Mouse (Mus musculus): ENCODE measurements around the gene Il10rb. TPM values are rescaled to one million over a fixed set of nuclear protein-coding genes. Genes with fewer than 3 reads are reported as not detected.

The Il10rb gene
- polyA plus RNA-seq, 1 experiment: 13.7 TPM

- TF ChIP-seq SRF (IDR thresholded peaks at IDR 0.05; ENCODE audit: control insufficient read depth, insufficient read length, low read depth) (no peak), CEBPB (IDR thresholded peaks at IDR 0.05; ENCODE audit: insufficient read depth, poor library complexity, severe bottlenecking) (no peak), TCF3 (IDR thresholded peaks at IDR 0.05; ENCODE audit: insufficient read length, low read depth) (no peak)
- Histone ChIP-seq H3ac (ENCODE audit: control insufficient read depth, insufficient read length) (no peak overlapping the region), H3K79me2 (ENCODE audit: control insufficient read depth, insufficient read depth) (no peaks in the 10 kb centered on the region), H3K4me3 (no peak overlapping the region), H3K4me2 (ENCODE audit: low read depth) (no peak overlapping the region), H3K27me3 (ENCODE audit: control insufficient read depth, insufficient read depth, insufficient read length) (no peaks in the 10 kb centered on the region), H3K36me3 (ENCODE audit: control insufficient read depth, insufficient read depth) (no peaks in the 10 kb centered on the region)
Observed at GRCm38 (mm10) chr16:91401569-91402165, 4.3 kb upstream of the Il10rb start.

DNA sequence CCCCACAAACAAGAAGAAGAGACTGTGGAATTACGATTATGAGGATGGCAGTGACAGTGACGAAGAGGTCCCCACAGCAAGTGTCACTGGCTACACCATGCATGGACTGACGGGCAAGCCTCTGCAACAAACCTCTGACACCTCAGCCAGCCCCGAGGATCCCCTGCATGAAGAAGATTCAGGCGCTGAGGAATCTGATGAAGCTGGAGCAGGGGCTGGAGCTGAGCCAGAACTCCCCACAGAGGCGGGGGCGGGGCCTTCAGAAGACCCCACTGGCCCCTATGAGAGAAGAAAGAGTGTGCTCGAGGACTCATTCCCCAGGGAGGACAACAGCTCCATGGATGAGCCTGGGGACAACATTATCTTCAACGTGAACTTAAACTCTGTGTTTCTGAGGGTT lies 2.2 kb upstream of the Il10rb start:
- H3K27me3 ChIP-seq (ENCODE audit: control insufficient read depth, insufficient read depth, insufficient read length): no peaks in the 10 kb centered on the region
- TF ChIP-seq REST (IDR thresholded peaks at IDR 0.05; ENCODE audit: insufficient read depth, insufficient read length): no peak
- H3K79me2 ChIP-seq (ENCODE audit: control insufficient read depth, insufficient read depth): no peaks in the 10 kb centered on the region
- H3K4me3 ChIP-seq: no peak overlapping the region
- H3K36me3 ChIP-seq (ENCODE audit: control insufficient read depth, insufficient read depth): no peaks in the 10 kb centered on the region
- H3K4me2 ChIP-seq (ENCODE audit: low read depth): no peak overlapping the region
- no peak overlapping the region for H3ac ChIP-seq (ENCODE audit: control insufficient read depth, insufficient read length)

GRCm38 (mm10) chr16:91404187-91404586 lies 1.8 kb upstream of the Il10rb start:
- H3K4me2 ChIP-seq (ENCODE audit: low read depth): no peak overlapping the region
- H3K27me3 ChIP-seq (ENCODE audit: control insufficient read depth, insufficient read depth, insufficient read length): no peaks in the 10 kb centered on the region
- TF ChIP-seq POLR2AphosphoS2 (IDR thresholded peaks at IDR 0.05; ENCODE audit: insufficient read length, low read depth) (no peak), TCF3 (IDR thresholded peaks at IDR 0.05; ENCODE audit: insufficient read length, low read depth) (no peak), E2F4 (IDR thresholded peaks at IDR 0.05; ENCODE audit: insufficient read depth) (no peak), TCF12 (IDR thresholded peaks at IDR 0.05; ENCODE audit: insufficient read depth, poor library complexity, severe bottlenecking) (no peak), SRF (IDR thresholded peaks at IDR 0.05; ENCODE audit: control insufficient read depth, insufficient read length, low read depth) (no peak), REST (IDR thresholded peaks at IDR 0.05; ENCODE audit: insufficient read depth, insufficient read length) (no peak), CEBPB (IDR thresholded peaks at IDR 0.05; ENCODE audit: insufficient read depth, poor library complexity, severe bottlenecking) (no peak), MYOG (IDR thresholded peaks at IDR 0.05; ENCODE audit: control insufficient read depth in 1 of 3, insufficient read depth in 1 of 3, insufficient read length in 2 of 3, low read depth in 2 of 3) (no peak), POLR2A (IDR thresholded peaks at IDR 0.05; ENCODE audit: insufficient read length, low read depth) (no peak), USF1 (IDR thresholded peaks at IDR 0.05; ENCODE audit: low read depth) (no peak), MYOD1 (IDR thresholded peaks at IDR 0.05; ENCODE audit: control insufficient read depth in 1 of 3, insufficient read length in 2 of 3, low read depth in 2 of 3) (no peak), MAX (IDR thresholded peaks at IDR 0.05; ENCODE audit: low read depth) (no peak)
- H3K36me3 ChIP-seq (ENCODE audit: control insufficient read depth, insufficient read depth): no peaks in the 10 kb centered on the region
- no peaks in the 10 kb centered on the region for H3K79me2 ChIP-seq (ENCODE audit: control insufficient read depth, insufficient read depth)
- no peak overlapping the region for H3K4me3 ChIP-seq
- H3ac ChIP-seq (ENCODE audit: control insufficient read depth, insufficient read length): no peak overlapping the region

GRCm38 (mm10) chr16:91404828-91405577 lies 961 bp upstream of the Il10rb start:
- peak overlapping the region; percentile 60 for H3K4me3 ChIP-seq
- H3K36me3 ChIP-seq (ENCODE audit: control insufficient read depth, insufficient read depth): no peaks in the 10 kb centered on the region
- no peak overlapping the region for H3ac ChIP-seq (ENCODE audit: control insufficient read depth, insufficient read length)
- no peaks in the 10 kb centered on the region for H3K79me2 ChIP-seq (ENCODE audit: control insufficient read depth, insufficient read depth)
- TF ChIP-seq POLR2AphosphoS2 (IDR thresholded peaks at IDR 0.05; ENCODE audit: insufficient read length, low read depth) (no peak), REST (IDR thresholded peaks at IDR 0.05; ENCODE audit: insufficient read depth, insufficient read length) (no peak), SRF (IDR thresholded peaks at IDR 0.05; ENCODE audit: control insufficient read depth, insufficient read length, low read depth) (no peak), MAX (IDR thresholded peaks at IDR 0.05; ENCODE audit: low read depth) (no peak), CEBPB (IDR thresholded peaks at IDR 0.05; ENCODE audit: insufficient read depth, poor library complexity, severe bottlenecking) (no peak), MYOD1 (IDR thresholded peaks at IDR 0.05; ENCODE audit: control insufficient read depth in 1 of 3, insufficient read length in 2 of 3, low read depth in 2 of 3) (no peak)
- peak overlapping the region; percentile 85 for H3K4me2 ChIP-seq (ENCODE audit: low read depth)
- no peaks in the 10 kb centered on the region for H3K27me3 ChIP-seq (ENCODE audit: control insufficient read depth, insufficient read depth, insufficient read length)

- no peaks in the 10 kb centered on the region for H3K36me3 ChIP-seq (ENCODE audit: control insufficient read depth, insufficient read depth)
- H3K4me2 ChIP-seq (ENCODE audit: low read depth): peak overlapping the region; percentile 85
- H3K4me3 ChIP-seq: peak overlapping the region; percentile 60
- no peaks in the 10 kb centered on the region for H3K27me3 ChIP-seq (ENCODE audit: control insufficient read depth, insufficient read depth, insufficient read length)
- H3K79me2 ChIP-seq (ENCODE audit: control insufficient read depth, insufficient read depth): no peaks in the 10 kb centered on the region
- H3ac ChIP-seq (ENCODE audit: control insufficient read depth, insufficient read length): peak overlapping the region; percentile 9
- TF ChIP-seq MYOG (IDR thresholded peaks at IDR 0.05; ENCODE audit: control insufficient read depth in 1 of 3, insufficient read depth in 1 of 3, insufficient read length in 2 of 3, low read depth in 2 of 3) (no peak), MYOD1 (IDR thresholded peaks at IDR 0.05; ENCODE audit: control insufficient read depth in 1 of 3, insufficient read length in 2 of 3, low read depth in 2 of 3) (peak in 1 of 3 experiments; percentile 15), TCF3 (IDR thresholded peaks at IDR 0.05; ENCODE audit: insufficient read length, low read depth) (no peak), CEBPB (IDR thresholded peaks at IDR 0.05; ENCODE audit: insufficient read depth, poor library complexity, severe bottlenecking) (peak; percentile 61), TCF12 (IDR thresholded peaks at IDR 0.05; ENCODE audit: insufficient read depth, poor library complexity, severe bottlenecking) (no peak), SRF (IDR thresholded peaks at IDR 0.05; ENCODE audit: control insufficient read depth, insufficient read length, low read depth) (no peak)
Observed at GRCm38 (mm10) chr16:91406585-91407220, 739 bp downstream of the Il10rb start.
